Mouse (Mus musculus) heart, adult 2 months (tissue): ENCODE results near the gene Dmrtb1.

Source experiments
- CTCF ChIP-seq: fragments of 200-600 bp; IDR thresholded peaks from 2 replicates; pipeline ENCODE4 v1.8.1; 2022; ENCODE audit warnings: antibody characterized with exemption, mild to moderate bottlenecking, moderate library complexity
- EP300 ChIP-seq: fragments of 200-500 bp; IDR thresholded peaks from 2 replicates; pipeline ENCODE4 v1.6.1; 2011; ENCODE audit warnings: low read depth, low read length, control low read depth; ENCODE audit not compliant: insufficient read depth
- POLR2A ChIP-seq: fragments of 200-500 bp; IDR thresholded peaks from 2 replicates; pipeline ENCODE4 v1.6.1; 2011; ENCODE audit warnings: mild to moderate bottlenecking, low read depth, low read length, control low read depth; ENCODE audit not compliant: insufficient read depth

GRCm38 (mm10) chr4:107680311-107681098 is 3.5 kb downstream of the Dmrtb1 start:
- no peak for TF ChIP-seq CTCF
- TF ChIP-seq POLR2A = no peak
- TF ChIP-seq EP300 = no peak
